Mouse (Mus musculus) brain, embryonic 14.5 days (tissue): Measurements from ENCODE around the gene Afdn.

ENCODE experiments used
- CTCF ChIP-seq: fragments of 200-500 bp; IDR thresholded peaks from 2 replicates; pipeline ENCODE4 v1.5.1; 2012; ENCODE audit warnings: inconsistent platforms, mild to moderate bottlenecking, moderate library complexity, borderline replicate concordance; ENCODE audit not compliant: insufficient read depth, insufficient read length; ENCODE audit errors: extremely low read depth
- POLR2A ChIP-seq: fragments of 200-500 bp; IDR thresholded peaks from 2 replicates; pipeline ENCODE4 v1.6.1; 2012; ENCODE audit warnings: mild to moderate bottlenecking, inconsistent platforms, borderline replicate concordance; ENCODE audit not compliant: poor library complexity, insufficient read depth, insufficient read length, severe bottlenecking; ENCODE audit errors: extremely low read depth

DNA sequence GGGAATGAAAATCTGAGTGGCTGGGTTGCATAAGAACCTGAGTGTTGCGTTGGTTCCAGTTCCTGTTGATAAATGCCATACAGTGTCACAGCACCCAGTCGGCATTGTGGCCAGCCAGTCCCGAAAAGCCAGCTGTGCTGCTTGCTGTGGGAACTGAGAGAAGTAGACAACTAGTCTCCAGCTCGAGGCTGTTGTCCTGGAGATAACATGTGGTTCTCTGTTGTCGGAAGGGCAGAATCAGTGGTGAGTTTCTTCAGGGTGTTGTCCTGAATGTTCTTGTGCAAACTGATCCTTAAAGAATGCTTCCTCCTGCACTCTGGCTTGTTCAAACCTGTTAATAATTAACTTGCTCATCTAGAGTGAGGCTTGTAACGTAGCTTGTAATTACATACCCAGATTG lies 107.1 kb downstream of the Afdn start:
- no peak for TF ChIP-seq CTCF
- TF ChIP-seq POLR2A, result no peak
